In genomic region chr13:73434687-73435086, GRCm38 (mm10) we compare ENCODE assay signal across 20 mouse cellular contexts. TPM values are rescaled to one million over a fixed set of nuclear protein-coding genes. Genes with fewer than 3 reads are reported as not detected.
DNase-seq lines count a peak whose midpoint lies in the region; ATAC-seq lines count a peak whose summit lies in the region.
"Had no signal": no experiment of that assay in that cellular context is flagged by ENCODE, and none has a peak within 500 bp of the region (broad histone marks: within the 10 kb centered on the region; RNA-seq: fewer than 3 reads in every experiment).

No protein-coding gene starts in this region.

- H3K4me1 ChIP-seq in heart, embryonic 10.5 days: peaks cover 6% of the 10 kb centered on the region; the same call in 1 of the 2 replicates
- H3K4me1 ChIP-seq in liver, embryonic 15.5 days (replicated peaks): peaks cover 66% of the 10 kb centered on the region
- H3K4me1 ChIP-seq: embryonic facial prominence, embryonic 10.5 days; hindbrain, embryonic 15.5 days; neural tube, embryonic 13.5 days had no signal

- no peak overlapping the region for H3K27ac ChIP-seq in heart, embryonic 10.5 days
- H3K27ac ChIP-seq in liver, embryonic 15.5 days (replicated peaks): peak overlapping the region; percentile 77
- H3K27ac ChIP-seq: embryonic facial prominence, embryonic 10.5 days; forebrain, embryonic 12.5 days; hindbrain, embryonic 15.5 days; midbrain, embryonic 12.5 days; neural tube, embryonic 13.5 days had no signal

- WGBS in heart, embryonic 10.5 days: 82% methylated on average over 5 of the region's 5 CpGs
- WGBS in liver, embryonic 15.5 days (ENCODE audit: insufficient replicate concordance): 53% methylated on average over 5 of the region's 5 CpGs

- H3K36me3 ChIP-seq in heart, embryonic 10.5 days: no peaks in the 10 kb centered on the region
- H3K36me3 ChIP-seq in liver, embryonic 15.5 days (replicated peaks): no peaks in the 10 kb centered on the region
- H3K36me3 ChIP-seq: embryonic facial prominence, embryonic 10.5 days; forebrain, embryonic 12.5 days; hindbrain, embryonic 15.5 days; midbrain, embryonic 12.5 days; neural tube, embryonic 13.5 days had no signal

- ATAC-seq in liver, embryonic 15.5 days (ENCODE audit: insufficient read depth): no peak
- ATAC-seq: intestine, postnatal 0 days had no signal

- H3K27me3 ChIP-seq in heart, embryonic 10.5 days (ENCODE audit: insufficient read depth, poor library complexity, severe bottlenecking): no peaks in the 10 kb centered on the region
- peaks cover under 1% of the 10 kb centered on the region; the same call in 1 of the 2 replicates for H3K27me3 ChIP-seq in liver, embryonic 15.5 days
- H3K27me3 ChIP-seq: forebrain, embryonic 12.5 days; hindbrain, embryonic 15.5 days; midbrain, embryonic 12.5 days had no signal

- no peaks in the 10 kb centered on the region for H3K9me3 ChIP-seq in heart, embryonic 10.5 days
- H3K9me3 ChIP-seq in liver, embryonic 15.5 days (replicated peaks): no peaks in the 10 kb centered on the region
- H3K9me3 ChIP-seq: embryonic facial prominence, embryonic 10.5 days; forebrain, embryonic 12.5 days; hindbrain, embryonic 15.5 days; midbrain, embryonic 12.5 days; neural tube, embryonic 13.5 days had no signal

- peak; percentile 83 for DNase-seq in heart, adult 11 months
- DNase-seq in heart, embryonic 10.5 days (ENCODE audit: low spot score): no peak
- DNase-seq in thymus, postnatal 14 days: peak; percentile 14
- DNase-seq in thymus, adult 18-20 months: no peak
- DNase-seq in retina, postnatal 1 day: no peak
- DNase-seq in kidney, postnatal 36 days: no peak
- DNase-seq in lung, postnatal 14 days: no peak
- DNase-seq: adrenal gland, adult 8-10 months; cerebellum, adult 8-10 months; gastrocnemius, postnatal 10 days; heart, adult 18-20 months; heart, postnatal 36 days; right cerebral cortex, postnatal 25 days had no signal

- H3K4me2 ChIP-seq in liver, embryonic 15.5 days: no peak overlapping the region
- H3K4me2 ChIP-seq: forebrain, embryonic 12.5 days; hindbrain, embryonic 15.5 days; midbrain, embryonic 12.5 days; neural tube, embryonic 13.5 days had no signal

- peak overlapping the region; percentile 27; the same call in 1 of the 2 replicates for H3K9ac ChIP-seq in liver, embryonic 15.5 days
- H3K9ac ChIP-seq: forebrain, embryonic 12.5 days; hindbrain, embryonic 15.5 days; midbrain, embryonic 12.5 days; neural tube, embryonic 13.5 days had no signal

- H3K4me3 ChIP-seq in heart, embryonic 10.5 days: no peak overlapping the region
- H3K4me3 ChIP-seq in liver, embryonic 15.5 days (replicated peaks): no peak overlapping the region
- H3K4me3 ChIP-seq: embryonic facial prominence, embryonic 10.5 days; forebrain, embryonic 12.5 days; hindbrain, embryonic 15.5 days; midbrain, embryonic 12.5 days; neural tube, embryonic 13.5 days had no signal

RNA-seq across cellular contexts. Expression of gene Lpcat1, which starts 32.3 kb away (rescaled TPM):
- polyA plus RNA-seq in heart, embryonic 10.5 days (2016; fragmentation: Nextera tagmentation; extraction: Ambion mirVana): 31.9 and 39.6 TPM in 2 replicates
- polyA plus RNA-seq in liver, embryonic 15.5 days (2015; fragmentation: Nextera tagmentation; extraction: Ambion mirVana): 73.8 and 78.2 TPM in 2 replicates

Comparison
In these comparisons a context has a peak if more than half of its experiments do, and no peak if none do; other contexts are left out.
1. DNase-seq: peak in heart, adult 11 months (single experiment) and thymus, postnatal 14 days (single experiment); none in heart, embryonic 10.5 days (single experiment), thymus, adult 18-20 months (0 of 2), retina, postnatal 1 day (single experiment), kidney, postnatal 36 days (0 of 2) and lung, postnatal 14 days (single experiment).